Mouse (Mus musculus): ENCODE data around the gene Rtkn2.

Rtkn2 gene

GRCm38 (mm10) chr10:67998116-67998635, 18.8 kb downstream of the Rtkn2 start:
- DNase-seq = peak; percentile 55

- DNase-seq = no peak
Observed at GRCm38 (mm10) chr10:67999170-67999569, 19.8 kb downstream of the Rtkn2 start.

- no peak for DNase-seq
Observed at GRCm38 (mm10) chr10:68001456-68001855, 22.1 kb downstream of the Rtkn2 start.

- no peak for DNase-seq
Observed at GRCm38 (mm10) chr10:68003651-68004422, 24.5 kb downstream of the Rtkn2 start.

- no peak for DNase-seq
Observed at GRCm38 (mm10) chr10:68005404-68005803, 26.0 kb downstream of the Rtkn2 start.

GRCm38 (mm10) chr10:68006491-68006890, 27.1 kb downstream of the Rtkn2 start:
- DNase-seq = no peak

- no peak for DNase-seq
Observed at GRCm38 (mm10) chr10:68007103-68007502, 27.7 kb downstream of the Rtkn2 start.

- no peak for DNase-seq
Observed at GRCm38 (mm10) chr10:68008198-68008955, 29.0 kb downstream of the Rtkn2 start.

- no peak for DNase-seq
Observed at GRCm38 (mm10) chr10:68009301-68009700, 29.9 kb downstream of the Rtkn2 start.

- DNase-seq = no peak
Observed at GRCm38 (mm10) chr10:68009867-68010266, 30.5 kb downstream of the Rtkn2 start.

GRCm38 (mm10) chr10:68013137-68013536, 33.8 kb downstream of the Rtkn2 start:
- DNase-seq = no peak

- DNase-seq = no peak
Observed at GRCm38 (mm10) chr10:68020755-68021154, 41.4 kb downstream of the Rtkn2 start.

GRCm38 (mm10) chr10:68025660-68026059, 46.3 kb downstream of the Rtkn2 start:
- DNase-seq = no peak

- DNase-seq = no peak
Observed at GRCm38 (mm10) chr10:68028327-68029080, 49.1 kb downstream of the Rtkn2 start.

GRCm38 (mm10) chr10:68029081-68029626, 49.8 kb downstream of the Rtkn2 start:
- DNase-seq = no peak

GRCm38 (mm10) chr10:68030027-68030426, 50.7 kb downstream of the Rtkn2 start:
- DNase-seq = peak; percentile 49

- DNase-seq = no peak
Observed at GRCm38 (mm10) chr10:68035707-68036367, 56.5 kb downstream of the Rtkn2 start.

- no peak for DNase-seq
Observed at GRCm38 (mm10) chr10:68036368-68036980, 57.1 kb downstream of the Rtkn2 start.

GRCm38 (mm10) chr10:68038997-68039624, 59.7 kb downstream of the Rtkn2 start:
- DNase-seq = no peak

- no peak for DNase-seq
Observed at GRCm38 (mm10) chr10:68039641-68040205, 60.4 kb downstream of the Rtkn2 start.

GRCm38 (mm10) chr10:68040394-68040793, 61.0 kb downstream of the Rtkn2 start:
- no peak for DNase-seq
